Mouse (Mus musculus) mesoderm, embryonic 11.5 days (tissue): ENCODE data around the gene Hspb9.

Experiments
- DNase-seq: peaks from one replicate; pipeline ENCODE4 v3.0.0-alpha.2; 2012; ENCODE audit warnings: low read depth, low spot score

Hspb9 gene

DNA sequence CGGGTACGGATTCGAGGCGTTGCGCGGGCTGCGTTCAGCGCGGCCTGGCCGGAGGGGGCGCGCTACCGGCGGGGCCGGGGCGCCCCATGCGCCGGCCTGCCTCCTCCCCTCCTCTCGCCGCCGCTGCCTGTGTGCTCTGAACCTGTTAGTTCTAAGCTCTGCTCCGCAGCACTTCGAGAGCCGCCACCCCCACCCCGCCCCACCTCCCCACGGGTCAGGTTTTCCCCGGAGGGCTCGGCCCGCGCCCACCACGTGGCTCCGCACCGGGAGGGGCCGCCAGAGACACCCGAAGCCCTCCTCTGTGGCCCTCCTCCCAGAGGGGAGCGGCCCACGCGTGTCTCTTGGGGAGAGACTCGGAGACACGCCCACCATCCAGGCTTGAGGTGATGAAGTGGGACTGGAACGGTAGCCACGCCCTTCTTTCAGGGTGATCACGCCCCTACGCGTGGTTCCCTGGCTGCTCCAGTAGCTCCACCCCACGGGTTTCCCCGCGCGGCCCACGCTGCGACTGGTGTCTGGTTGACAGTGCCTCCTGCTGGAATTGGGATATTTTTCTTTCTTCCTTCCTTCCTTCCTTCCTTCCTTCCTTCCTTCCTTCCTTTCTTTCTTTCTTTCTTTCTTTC is 46.1 kb downstream of the Hspb9 start, which contains the start of gene Kcnh4:
Gene Kcnh4 (minus strand): TSS at position 332 of the 623 bp plus-strand sequence.
- peak; percentile 41 for DNase-seq

DNA sequence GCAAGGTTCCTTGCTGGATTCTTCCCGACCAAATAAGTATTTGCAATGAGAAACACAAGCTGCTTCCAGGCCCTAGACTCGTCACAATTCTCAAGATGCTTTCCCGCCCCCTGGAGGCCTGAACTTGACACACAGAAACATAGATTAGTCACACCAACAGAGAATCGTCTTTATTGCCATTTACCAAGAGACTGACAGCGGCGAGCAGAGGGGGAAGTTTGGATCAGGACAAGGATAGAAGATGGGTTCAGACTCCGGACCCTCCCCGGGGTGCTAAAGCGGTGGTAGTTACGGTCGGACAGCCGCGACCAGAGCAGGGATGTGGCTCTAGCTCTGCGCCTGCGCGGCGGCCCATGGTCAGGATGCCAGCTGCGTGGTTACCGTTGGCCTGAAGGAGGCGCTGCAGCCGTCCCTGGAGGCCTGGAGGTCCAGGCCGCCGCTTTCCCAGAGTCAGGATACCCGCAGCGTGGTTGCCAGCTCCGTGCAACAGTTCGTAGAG is 47.9 kb downstream of the Hspb9 start:
- peak; percentile 90 for DNase-seq

DNA sequence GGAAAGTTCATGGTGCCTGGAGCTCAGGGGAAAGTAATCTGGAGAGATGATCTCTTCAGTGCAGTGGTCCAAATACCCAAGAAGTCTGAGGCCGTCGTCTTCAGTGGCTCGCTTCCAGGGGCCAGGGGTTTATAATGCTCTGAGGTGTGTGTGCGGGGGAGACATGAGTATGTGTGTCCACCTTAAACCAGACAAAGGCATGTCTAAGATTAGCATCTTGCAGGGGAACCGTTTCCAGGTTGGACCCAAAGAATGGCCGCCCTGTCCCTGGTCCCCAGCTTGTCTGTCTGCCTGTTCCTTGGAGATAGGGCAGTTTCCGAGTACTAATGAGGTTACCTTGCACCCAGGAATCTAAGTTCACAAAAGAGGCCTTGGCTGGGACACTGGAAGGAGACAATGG is 49.2 kb downstream of the Hspb9 start, which contains the start of gene Hcrt:
Gene Hcrt (minus strand): TSS at position 101 of the 400 bp plus-strand sequence.
- no peak for DNase-seq
